Mouse (Mus musculus) heart, postnatal 0 days (tissue): Measurements from ENCODE around the gene Nol3.

Experiments used
- CTCF ChIP-seq: IDR thresholded peaks from 2 replicates; pipeline ENCODE4 v1.5.1; 2016; ENCODE audit warnings: antibody characterized with exemption, control low read depth, low read depth
- EP300 ChIP-seq: IDR thresholded peaks from 2 replicates; pipeline ENCODE4 v1.6.1; 2016; ENCODE audit warnings: antibody characterized with exemption, low read depth

DNA sequence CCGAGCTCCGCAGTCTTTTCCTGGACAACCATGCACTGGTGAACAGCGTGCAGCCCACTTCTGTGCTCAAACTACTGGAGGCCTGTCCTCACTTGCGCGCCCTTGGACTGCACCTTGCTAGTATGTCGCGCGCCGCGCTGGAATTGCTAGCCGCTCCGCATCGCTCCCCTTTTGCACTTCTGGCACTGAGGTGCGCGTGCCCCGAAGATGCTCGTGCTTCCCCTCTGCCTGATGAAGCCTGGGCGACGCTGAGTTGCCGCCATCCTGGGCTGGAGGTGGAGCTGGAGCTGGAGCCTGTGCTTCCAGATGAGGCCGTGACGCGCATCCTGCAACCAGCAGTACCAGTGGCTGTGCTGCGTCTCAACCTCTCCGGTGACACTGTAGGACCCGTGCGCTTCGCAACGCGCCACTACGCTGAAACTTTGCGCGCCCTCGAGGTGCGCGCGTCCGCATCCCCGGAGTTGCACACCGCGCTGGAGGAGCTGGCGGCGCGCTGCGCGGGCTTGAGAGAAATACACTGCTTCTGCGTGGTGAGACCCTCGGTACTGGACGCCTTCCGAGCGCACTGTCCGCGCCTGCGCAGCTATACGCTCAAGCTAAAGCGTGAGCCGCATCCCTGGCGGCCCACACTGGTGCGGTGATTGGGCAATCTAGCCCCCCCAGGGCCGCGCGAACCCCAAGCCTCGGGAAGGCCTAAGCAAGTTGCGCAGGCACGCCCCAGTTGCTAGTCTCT lies 7.4 kb upstream of the Nol3 start:
- TF ChIP-seq CTCF, result no peak
- no peak for TF ChIP-seq EP300
